Mouse (Mus musculus): ENCODE measurements around the gene Limch1.

DNA sequence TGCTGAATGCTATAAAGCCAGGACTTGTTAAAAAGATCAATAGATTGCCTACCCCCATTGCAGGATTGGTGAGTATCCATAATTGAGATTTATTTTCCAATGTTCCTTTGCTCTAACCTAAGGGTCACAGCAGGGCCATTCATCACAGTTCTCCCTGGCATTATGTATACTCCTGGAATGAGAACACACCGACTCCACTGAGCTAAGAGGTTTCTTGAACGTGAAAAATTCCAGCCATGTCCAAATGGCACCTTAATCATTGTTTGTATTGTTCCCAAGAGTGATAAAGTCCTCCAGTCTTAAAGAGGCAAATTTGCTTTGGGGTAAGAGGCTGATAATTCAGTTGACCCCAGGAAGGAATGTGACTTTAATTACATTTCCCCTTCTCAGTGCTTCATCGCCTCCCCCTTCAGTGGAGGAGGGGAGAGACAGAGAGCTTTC, 136.3 kb downstream of the Limch1 start:
- TF ChIP-seq CTCF (IDR thresholded peaks at IDR 0.05; ENCODE audit: borderline replicate concordance, control insufficient read depth, extremely low read depth, insufficient read depth, low read length, poor library complexity), result no peak
- TF ChIP-seq POLR2A (IDR thresholded peaks at IDR 0.05; ENCODE audit: control insufficient read depth, extremely low read depth, insufficient read depth, low read length, poor library complexity), result no peak

All from thymus, adult 2 months (tissue).